Mouse (Mus musculus) left cerebral cortex, adult 8-10 months (tissue): ENCODE measurements around the gene Fam208b. TPM values are rescaled to one million over a fixed set of nuclear protein-coding genes. Genes with fewer than 3 reads are reported as not detected.

Experiments used
- DNase-seq, 2 experiments: peaks; one replicate each; pipeline ENCODE4 v3.0.0; 2022; ENCODE audit warnings: low spot score in 2 of 2
- total RNA-seq, 4 experiments: library from RNA; stranded (reverse); gene quantifications; 2 replicates each; pipeline ENCODE4 v1.2.4; 2022

Gene Fam208b
- total RNA-seq, result 10 to 100 TPM; 24.8 to 28.9 (median 25.6) TPM

DNA sequence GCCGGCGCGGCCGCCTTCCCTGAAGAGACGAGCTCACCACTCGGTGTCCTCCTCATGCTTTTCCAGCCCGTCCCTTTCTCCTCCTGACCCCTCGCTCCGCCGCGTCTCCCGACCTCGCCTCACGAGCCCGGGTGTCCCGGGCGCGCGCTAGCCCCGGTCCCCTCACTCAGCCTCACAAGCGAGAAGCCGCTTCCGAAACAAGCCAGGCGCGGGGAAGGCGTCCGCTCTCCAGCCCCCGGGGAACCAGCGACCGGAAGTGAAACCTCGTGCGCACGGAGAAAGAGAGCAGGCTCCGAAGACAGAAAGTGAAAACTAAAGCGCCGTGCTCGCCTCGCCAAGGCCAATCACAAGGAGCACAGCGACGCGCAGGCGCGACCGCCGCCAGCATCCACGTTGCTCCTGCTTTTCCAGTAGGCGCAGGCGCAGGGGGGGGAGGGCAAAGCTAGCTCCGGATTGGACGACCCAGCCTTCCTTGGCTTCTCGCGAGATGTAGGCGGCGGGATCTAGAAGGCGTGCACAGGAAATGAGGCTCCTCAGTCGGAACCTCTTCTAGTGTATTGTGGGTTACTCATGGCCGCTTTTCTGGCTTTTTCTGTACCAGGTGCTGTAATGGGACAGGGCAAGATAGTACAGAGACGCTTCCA, at the start of gene Fam208b:
Gene Fam208b (minus strand): TSS at position 314 of the 644 bp plus-strand sequence.
- DNase-seq, result peak; percentile 89 to 99

DNA sequence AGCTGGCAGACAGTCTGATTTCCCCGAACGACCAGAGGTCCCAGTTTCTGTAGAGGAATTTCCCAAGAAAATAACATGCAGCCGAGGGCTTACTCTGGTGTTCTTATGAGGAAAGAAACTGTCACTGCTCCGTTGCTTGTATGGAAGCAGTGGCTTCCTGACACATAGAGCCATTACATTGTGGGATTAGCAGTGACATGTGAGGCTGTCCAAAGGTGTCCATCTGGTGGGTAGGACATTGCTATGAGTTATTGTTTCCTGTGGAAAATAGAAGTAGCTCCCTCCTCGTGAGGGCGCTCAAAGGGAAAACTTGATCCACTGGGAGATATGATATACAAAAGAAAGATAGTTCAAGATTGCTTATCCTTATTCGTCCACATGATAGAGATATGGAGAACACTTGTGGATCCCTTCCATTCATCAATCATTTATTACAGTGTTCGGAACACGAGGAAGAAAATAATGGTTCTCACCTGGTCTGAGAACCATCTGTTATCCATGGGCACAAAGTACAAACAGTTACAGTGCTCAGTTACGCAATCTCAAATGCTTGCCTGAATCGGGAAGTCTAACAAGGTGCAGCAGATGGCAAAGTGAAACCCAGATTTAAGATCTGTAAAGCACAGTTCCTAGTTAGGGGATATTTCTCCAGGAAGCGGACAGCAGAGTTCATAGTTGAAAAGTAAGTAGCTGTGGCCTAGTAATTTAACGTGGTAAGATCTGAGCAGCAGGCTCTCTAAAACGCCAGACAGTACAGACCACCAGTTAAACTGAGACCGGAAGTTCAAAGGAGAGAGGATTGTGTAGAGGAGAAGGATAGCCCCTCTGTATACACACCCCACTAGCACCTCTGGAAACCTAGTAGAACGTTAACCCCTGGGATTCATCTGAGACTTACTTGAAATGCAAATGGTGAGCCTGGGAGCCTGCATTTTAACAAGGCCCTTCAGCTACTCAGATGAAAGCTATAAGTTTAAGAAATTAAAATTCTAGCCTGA, 48.6 kb upstream of the Fam208b start:
- DNase-seq, result no peak

DNA sequence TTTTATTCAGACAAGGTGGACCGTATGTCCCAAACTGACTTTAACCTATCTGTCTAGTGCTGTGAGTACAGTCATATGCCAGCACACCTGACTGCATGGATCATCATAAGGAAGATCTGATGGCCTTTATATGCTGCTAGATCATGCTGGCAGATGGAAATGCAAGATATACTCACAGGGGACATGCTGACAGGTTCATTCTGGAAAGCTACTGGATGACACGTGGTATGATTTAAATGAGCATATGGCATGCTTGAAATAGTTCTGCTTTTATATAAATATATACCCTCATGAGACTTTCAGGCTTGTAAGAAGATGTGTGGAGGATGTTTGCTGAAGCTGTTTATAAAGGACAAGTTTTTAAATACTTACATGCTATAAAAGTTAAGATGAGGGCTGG, 43.5 kb upstream of the Fam208b start:
- DNase-seq, result peak in 1 of 2 experiments; percentile 68

DNA sequence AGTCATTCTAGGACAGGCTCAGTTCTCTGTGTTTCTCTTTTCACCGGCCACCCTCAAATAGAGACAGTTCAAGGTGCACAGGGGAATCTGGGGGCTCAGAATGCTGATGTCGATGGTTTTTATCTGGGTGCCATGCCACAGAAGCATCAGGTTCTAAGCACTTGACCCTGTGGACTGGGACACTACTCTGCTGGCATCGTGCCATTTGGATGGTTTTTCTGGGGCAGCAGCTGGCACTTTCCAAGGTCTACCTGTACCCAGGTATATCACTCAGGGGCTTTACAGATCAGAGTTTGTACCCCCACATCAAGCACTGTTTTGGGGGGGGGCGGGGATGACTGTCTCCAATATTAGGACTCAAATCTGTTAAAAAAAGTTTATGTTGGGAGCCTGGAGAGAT, 39.7 kb upstream of the Fam208b start:
- no peak for DNase-seq

DNA sequence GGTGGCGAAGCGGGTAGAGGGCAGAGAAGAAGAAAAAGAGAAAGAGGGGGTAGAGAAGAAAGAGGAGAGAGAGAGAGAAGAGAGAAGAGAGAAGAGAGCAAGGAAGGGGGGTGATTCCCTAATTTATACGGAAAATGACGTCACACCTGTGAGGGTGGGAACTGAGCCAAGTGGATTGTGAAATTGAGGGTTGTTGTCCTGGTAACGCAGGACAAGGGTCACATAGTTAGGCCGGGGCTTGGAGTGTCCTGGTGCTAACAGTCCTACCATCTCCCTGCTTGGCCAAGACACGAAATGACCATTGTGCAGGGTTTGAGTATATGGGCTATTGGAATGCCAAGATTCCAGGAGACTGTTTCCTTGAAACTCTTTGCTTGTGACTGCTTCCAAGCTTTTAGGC, 35.7 kb upstream of the Fam208b start:
- no peak for DNase-seq

DNA sequence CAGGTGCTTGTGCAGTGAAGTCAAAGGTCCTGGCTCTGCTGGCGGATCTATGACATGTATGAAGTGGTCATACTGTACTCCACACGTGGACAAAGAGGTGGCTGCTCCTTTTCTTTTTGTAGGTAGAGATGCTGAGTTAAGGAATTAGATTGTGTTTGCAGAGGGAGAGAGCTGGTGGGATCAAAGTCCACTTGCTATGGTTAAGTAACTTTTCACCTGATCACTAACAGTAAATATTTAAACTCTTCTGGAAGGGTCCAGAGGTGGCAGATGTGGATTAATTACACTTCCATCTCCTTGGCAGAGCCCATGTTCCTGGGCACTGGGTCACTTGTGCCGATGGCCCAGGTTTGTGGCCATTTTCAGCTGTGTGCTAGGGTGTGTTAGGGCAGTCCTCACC, 35.0 kb upstream of the Fam208b start:
- DNase-seq, result no peak

DNA sequence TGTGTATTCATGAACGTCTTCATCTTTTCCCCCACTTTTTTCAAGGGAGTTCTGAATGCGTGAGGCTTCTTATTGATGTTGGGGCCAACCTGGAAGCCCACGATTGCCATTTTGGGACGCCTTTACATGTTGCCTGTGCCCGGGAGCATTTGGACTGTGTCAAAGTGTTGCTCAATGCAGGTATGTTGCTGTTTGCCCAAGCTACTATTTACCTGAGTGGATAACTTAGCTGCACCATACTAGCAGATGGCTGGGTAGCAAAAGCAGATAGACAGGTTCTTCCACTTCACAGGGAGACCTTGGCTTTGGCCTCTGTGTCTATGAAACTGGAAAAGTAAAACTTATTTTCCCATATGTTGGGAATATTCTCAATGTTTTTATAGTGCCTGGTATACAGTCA, 34.0 kb upstream of the Fam208b start:
- no peak for DNase-seq

DNA sequence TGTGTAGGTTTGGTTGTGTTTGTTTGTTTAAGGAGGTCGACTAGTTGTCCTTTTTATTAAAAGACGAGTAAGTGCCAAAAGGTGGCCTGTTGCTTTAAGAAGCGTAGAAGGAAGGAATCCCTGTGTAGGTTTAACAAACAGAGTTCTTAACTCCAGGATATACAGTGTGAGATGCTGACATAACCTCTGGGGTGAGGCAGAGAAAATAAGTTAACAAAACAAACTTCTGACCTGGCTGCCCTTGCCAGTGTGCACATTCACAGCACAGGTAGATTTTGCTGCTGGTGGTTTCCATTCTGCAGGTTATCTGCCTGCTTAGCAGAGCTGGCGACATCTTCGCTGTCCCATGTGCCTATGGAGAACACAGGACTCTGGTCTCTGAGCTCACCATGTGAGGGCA, 31.6 kb upstream of the Fam208b start:
- DNase-seq, result no peak

DNA sequence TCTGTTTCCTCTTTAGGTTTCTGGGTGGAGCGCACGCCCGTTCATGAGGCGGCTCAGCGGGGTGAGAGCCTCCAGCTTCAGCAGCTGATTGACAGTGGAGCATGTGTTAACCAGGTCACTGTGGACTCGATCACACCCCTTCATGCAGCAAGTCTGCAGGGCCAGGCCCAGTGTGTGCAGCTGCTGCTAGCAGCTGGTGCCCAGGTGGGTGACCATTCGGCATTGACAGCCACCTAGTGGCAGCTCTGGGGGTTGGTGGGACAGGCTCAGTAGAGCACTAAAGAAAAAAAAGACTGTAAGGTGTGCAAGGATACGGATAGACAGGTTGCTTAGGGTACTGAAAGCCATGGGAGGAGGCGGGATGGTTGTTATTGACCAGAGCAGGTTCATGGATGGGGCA, 31.1 kb upstream of the Fam208b start:
- no peak for DNase-seq

DNA sequence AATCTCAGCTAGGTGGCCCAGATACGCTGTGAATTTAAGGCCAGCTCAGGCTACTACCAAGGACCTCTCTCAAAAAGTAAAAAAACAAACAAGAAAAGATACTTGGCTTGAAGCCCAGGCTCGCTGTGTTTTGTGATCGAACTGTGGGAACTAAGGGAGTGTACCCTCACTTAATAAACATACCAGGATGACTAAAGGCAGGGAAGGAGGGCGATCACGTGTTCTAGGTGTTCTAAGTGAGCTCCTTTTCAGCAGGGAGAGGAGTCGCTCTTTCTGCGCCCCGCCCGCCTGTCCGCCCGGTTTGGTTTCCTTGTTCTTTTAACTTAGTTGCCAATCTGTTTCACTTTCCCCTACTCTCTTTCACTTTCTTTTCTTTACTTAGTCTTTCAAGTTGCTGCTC, 25.9 kb upstream of the Fam208b start:
- no peak for DNase-seq

DNA sequence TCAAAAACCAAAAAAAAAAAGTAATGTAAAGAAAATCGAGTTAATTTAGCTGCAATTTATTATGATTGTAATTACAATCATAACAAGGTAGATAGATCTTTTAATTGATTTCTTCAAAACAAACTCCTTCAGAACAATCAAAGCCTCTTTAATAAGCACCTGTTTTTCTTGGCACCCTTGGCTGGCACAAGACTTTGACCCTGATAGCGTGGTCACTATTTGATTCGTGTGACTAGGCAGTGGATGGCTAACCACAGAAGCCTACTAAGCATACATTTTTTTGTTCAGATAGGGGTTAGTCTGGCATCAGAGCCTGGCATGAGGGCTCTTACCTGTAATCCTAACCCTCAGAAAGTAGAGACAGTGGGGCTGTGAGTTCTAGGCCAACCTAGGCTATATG, 24.2 kb upstream of the Fam208b start:
- no peak for DNase-seq

DNA sequence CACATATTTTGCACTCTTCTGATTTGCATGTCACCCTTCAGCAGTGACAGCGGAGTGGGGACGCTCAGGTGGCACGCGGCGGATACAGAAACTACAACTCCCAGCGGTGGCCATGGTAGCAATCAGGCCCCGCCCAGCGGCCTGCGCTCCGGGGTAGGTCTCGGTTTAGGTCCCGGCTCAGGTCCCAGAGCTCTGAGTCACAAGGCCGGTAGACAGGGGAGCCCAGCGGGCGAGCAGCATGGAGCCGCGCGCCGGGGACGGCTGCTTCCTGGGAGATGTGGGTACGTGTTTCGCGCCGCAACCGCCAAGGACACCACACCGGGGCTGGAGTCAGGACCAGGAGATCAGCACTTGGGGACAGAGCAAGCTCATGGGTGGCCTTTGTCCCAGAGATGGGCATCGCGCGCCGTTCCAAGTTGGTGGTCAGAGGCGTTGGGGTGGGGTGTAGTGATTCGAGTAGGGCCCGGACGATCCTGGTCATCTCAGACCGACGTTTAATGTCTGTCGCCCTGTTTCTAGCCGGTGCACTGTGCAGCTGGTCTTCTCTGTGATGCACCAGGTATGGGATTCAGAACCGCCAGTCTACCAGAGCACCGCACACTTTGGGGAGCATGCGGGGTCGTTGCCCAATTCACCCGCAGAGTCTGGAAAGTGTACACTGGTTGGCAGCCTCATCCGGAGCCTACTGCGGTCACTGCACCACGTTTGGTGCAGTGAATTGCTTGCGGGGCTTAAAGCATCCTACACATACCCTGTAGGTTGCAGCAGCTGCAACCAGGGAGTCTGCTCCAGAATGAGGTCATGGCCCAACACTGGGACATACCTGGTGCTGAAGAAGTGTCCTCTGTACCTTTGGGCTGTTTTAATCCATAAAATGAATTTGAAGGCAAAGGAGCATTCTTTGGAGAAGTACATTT, 23.2 kb upstream of the Fam208b start, which contains the start of gene Asb13:
Gene Asb13 (plus strand): TSS at position 138 of the 917 bp plus-strand sequence.
- DNase-seq, result peak; percentile 67 to 85

DNA sequence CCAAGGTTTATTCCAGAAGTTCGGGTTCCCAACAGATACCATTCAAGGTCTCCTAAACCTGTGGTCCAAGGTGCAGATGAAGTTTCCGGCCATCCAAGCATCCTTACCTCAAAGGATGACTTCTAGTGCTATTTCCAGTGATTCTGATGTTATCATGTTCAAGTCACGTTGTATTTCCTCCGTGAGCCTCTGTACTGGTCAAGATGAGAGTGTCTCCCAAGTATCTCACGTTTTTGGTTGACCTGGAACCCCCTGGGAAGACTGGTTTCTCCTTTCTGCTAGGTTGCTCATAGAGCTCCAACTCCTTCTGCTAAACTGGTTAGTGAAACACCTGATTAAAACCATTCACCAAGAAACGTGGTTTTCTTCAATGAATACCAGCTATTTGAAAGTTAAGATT, 22.2 kb upstream of the Fam208b start:
- DNase-seq, result no peak

DNA sequence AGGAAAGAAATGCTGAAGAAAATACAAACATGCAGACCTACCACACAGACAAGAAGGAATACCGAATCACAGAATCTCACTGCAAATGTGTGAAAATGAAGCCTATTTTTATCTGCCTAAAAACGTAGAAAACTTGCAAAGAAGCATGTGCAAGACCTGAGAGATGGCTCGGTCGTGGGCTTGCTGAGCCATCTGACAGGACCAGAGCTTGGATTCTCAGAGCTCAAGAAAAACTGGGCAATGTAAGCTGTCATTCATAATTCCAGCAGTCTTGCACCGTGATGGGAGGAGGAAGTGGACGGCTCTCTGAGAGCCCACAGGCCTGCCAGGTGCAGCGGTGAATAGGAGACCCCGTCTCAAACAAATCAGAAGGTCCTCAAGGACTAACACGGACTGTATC, 21.6 kb upstream of the Fam208b start:
- no peak for DNase-seq

DNA sequence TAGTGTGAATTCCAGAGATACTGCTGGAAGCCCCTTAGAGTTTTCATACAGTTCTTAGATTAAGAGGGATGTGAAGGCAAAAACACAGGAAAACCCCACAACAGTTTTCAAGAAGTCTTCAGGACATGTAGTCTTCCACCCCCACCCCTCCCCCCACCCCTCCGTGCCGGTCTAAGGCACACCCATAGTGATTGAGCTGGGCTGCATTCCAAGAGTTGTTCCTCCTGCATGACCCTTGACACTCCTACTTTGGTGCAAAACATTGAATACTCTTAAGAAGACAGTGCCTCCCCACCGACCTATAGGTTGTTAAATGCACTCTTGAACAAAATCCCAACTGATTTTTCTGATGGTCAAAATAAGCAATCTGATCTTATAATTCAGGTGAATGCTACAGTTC, 17.2 kb upstream of the Fam208b start:
- no peak for DNase-seq

DNA sequence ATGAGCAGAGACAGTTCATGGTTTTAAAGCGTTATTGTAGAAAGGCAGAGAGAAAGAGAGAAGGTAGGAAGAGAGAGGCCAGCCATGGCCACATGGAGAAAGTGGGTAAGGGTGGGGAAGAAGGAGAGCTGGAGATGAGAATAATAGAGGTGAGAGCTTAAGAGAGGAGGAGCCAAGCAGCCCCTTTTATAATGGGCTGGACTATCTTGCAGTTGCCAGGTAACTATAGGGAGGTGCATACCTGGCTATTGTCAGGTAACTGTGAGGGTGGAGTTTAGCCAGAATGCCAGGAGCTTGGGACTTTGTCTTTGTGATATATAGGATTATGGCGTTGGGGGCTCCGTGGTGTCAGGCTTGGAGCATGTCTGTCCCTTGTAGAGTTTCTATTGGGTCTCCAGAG, 16.2 kb upstream of the Fam208b start:
- no peak for DNase-seq

DNA sequence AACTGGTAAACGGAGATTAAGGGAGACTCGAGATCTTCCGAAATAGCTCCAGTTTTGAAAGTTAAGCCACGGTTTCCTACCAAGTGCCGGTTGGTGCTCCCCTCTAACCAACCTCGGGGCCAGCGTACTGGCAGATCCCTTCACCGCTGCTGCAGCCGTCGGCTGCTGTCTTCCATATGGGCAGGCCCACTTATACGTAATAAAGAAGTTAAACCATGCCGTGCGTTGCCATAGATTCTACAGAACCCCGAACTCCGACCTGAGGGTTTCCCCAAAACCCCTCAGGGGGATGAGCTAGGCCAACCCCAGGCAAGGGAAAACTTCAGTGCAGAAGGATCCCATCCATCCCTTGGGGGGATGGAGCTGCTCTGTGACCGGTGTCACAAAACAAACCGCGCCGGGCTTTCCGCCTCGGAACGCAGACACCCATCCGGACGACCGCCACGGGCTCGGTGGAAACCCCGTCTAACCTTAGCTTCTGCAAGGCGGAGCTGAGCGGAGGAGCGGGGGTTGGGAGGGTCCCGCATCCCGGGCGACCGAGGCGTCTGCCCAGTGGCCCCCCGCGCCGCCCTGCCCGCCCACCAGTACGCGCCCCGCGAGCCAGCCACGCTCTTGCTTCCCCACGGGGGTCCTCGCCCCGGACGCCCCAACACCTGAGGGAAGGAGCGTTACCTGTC, 652 bp downstream of the Fam208b start:
- DNase-seq, result no peak

DNA sequence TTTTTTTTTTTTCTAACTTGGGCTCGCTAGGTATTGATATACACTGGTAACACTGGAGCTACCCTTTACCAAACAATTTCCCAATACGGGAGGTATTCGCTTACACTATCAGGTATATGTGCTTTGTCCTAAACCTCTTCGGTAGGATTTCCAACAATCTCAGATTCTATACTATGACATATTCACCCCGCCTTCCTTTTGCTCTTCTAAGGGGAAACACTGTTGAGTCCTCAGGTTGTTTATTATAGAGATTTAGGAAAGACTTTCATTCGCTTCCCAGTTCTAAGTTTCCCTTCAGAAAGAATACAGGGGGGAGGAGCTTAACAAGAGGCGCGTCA, 1.2 kb downstream of the Fam208b start:
- DNase-seq, result no peak

DNA sequence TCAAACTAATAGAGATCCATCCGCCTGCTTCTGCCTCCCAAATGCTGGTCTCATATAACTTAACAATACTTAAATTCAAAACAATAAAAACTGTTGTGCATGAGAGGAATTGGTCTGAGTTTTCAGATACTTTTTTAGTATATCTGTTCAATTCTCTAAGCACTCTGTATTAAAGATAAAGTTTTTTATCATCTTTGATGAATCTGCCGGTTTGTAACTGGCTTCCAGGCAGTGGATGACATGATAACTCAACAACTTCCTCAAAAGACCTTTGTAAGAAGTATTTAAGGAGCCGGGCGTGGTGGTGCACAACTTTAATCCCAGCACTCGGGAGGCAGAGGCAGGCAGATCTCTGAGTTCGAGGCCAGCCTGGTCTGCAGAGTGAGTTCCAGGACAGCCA, 14.7 kb downstream of the Fam208b start:
- DNase-seq, result no peak

DNA sequence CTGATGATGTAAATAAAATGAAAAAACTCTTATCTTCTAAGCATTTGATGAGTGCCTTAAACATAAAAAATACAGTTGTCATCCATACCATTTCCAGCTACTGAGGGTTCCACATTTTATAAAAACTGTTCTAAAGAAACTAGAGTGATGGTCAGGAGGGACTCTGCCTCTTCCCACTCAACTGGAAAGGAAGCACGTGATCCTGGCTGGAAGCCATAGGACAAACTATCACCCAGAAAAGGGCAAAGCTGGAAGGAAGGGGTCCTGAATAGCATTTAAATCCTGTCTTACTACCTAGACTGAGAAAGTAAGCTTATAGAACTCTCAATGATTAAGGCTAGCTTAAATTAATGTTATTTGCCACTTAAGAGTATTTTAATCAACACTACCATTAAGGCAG, 16.6 kb downstream of the Fam208b start:
- DNase-seq, result no peak

DNA sequence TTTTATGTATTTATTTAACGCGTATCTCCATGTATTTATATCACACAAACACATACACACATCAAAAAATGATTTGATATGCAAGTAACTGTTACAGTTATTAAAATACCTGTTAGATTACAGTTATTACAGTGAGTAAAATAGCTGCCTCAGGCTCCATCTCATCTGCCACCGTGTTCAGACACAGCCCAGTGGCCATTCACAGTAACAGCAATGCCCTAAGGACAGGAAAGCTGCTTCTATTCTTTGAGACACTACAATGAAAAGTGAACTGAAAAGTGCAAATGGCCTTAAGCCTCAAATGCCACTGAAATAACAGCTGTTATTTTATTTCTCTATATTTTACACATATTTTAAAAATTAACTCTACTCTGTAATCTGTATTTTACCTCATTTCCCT, 20.1 kb downstream of the Fam208b start:
- no peak for DNase-seq
